9 mouse cellular contexts compared by ENCODE assay signal in the genomic region with DNA sequence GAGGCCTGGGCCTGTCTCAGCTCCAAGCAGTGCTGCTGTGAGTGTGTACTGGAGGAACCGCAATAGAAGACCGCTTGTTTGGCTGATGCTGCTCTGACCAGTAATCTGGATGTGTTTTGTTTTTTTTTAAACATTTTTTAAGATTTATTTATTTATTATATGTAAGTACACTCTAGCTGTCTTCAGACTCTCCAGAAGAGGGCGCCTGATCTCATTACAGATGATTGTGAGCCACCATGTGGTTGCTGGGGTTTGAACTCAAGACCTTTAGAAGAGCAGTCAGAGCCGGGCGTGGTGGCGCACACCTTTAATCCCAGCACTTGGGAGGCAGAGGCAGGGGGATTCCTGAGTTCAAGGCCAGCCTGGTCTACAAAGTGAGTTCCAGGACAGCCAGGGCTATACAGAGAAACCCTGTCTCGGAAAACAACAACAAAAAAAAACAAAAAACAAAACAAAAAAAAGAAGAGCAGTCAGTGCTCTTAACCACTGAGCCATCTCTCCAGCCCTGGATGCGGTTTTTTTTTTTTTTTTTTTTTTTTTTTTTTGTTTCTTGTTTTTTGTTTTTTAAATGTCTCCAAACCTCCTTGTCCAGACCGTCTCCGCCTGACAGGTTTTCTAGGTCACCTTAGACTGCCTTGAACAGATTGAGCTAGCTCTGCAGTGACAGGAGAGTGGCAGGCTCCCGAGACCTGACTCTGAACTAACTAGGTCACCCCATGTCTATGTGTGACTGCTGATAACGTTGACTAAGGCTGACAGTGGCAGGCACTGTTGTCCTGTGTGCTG. TPM values are rescaled to one million over a fixed set of nuclear protein-coding genes. Genes with fewer than 3 reads are reported as not detected.
DNase-seq lines count a peak whose midpoint lies in the region; ATAC-seq and TF ChIP-seq lines count a peak whose summit lies in the region.
"Had no signal": no experiment of that assay in that cellular context is flagged by ENCODE, and none has a peak within 500 bp of the region (broad histone marks: within the 10 kb centered on the region; RNA-seq: fewer than 3 reads in every experiment).

No protein-coding gene starts in this region.

- ATAC-seq in kidney, postnatal 0 days (replicated peaks; ENCODE audit: low FRiP score, low read depth) = no peak

- H3K27me3 ChIP-seq in kidney, postnatal 0 days (ENCODE audit: insufficient read depth, low read length) = no peaks in the 10 kb centered on the region

- H3K27ac ChIP-seq in kidney, postnatal 0 days = no peak overlapping the region

- peak; percentile 39 for DNase-seq in adrenal gland, postnatal 10 days
- DNase-seq in adrenal gland, adult 8-10 months = no peak
- DNase-seq in kidney, postnatal 0 days (ENCODE audit: low spot score) = peak; percentile 60
- DNase-seq in kidney, adult 8-10 months = no peak
- DNase-seq in B cell, adult 2 months = peak; percentile 65 to 70
- peak; percentile 78 for DNase-seq in induced T-regulatory cell, adult 2 months (ENCODE audit: low read depth)
- no peak for DNase-seq in MN1 (ENCODE audit: low spot score)
- no peak for DNase-seq in gastrocnemius, adult 8-10 months (ENCODE audit: low spot score in 2 of 2)

- H3K4me1 ChIP-seq in kidney, postnatal 0 days (replicated peaks; ENCODE audit: insufficient read depth, low read length) = no peaks in the 10 kb centered on the region

- H3K4me2 ChIP-seq in kidney, postnatal 0 days (ENCODE audit: low read length) = no peak overlapping the region

- 78% methylated on average over 12 of the region's 12 CpGs for WGBS in kidney, postnatal 0 days

- H3K9me3 ChIP-seq in kidney, postnatal 0 days (replicated peaks; ENCODE audit: low read length) = no peaks in the 10 kb centered on the region

- no peak overlapping the region for H3K9ac ChIP-seq in kidney, postnatal 0 days (ENCODE audit: low read depth, low read length)

- peaks cover 15% of the 10 kb centered on the region; the same call in 1 of the 2 replicates for H3K36me3 ChIP-seq in kidney, postnatal 0 days (ENCODE audit: insufficient read depth, low read length)

- H3K4me3 ChIP-seq in kidney, postnatal 0 days (replicated peaks; ENCODE audit: low read depth, low read length) = no peak overlapping the region

- peak; percentile 60 for TF ChIP-seq CTCF in kidney, postnatal 0 days (IDR thresholded peaks at IDR 0.05; ENCODE audit: low read depth)

RNA-seq across cellular contexts. Expression of gene Desi1, which starts 2.4 kb away (rescaled TPM):
- total RNA-seq in adrenal gland, postnatal 10 days (2021) = 10 to 100 TPM; 51.9 to 60.3 TPM
- total RNA-seq in adrenal gland, adult 8-10 months (2022) = 100 to 1,000 TPM in 2 of 4 experiments, 10 to 100 TPM in 2; 50.8 to 137 (median 93.4) TPM
- 21.1 and 23.3 TPM in 2 replicates for polyA plus RNA-seq in kidney, postnatal 0 days (2015; fragmentation: Nextera tagmentation; extraction: Ambion mirVana)
- 10 to 100 TPM; 14.9 to 18.4 (median 17.5) TPM for total RNA-seq in gastrocnemius, adult 8-10 months (2022)

RNA-seq across cellular contexts. Expression of gene Snu13, which starts 11.3 kb away (rescaled TPM):
- total RNA-seq in adrenal gland, postnatal 10 days (2021) = 10 to 100 TPM; 76.1 to 84.1 TPM
- total RNA-seq in adrenal gland, adult 8-10 months (2022) = 10 to 100 TPM; 77.0 to 94.9 (median 88.2) TPM
- polyA plus RNA-seq in kidney, postnatal 0 days (2015; fragmentation: Nextera tagmentation; extraction: Ambion mirVana) = 215 and 225 TPM in 2 replicates
- total RNA-seq in gastrocnemius, adult 8-10 months (2022) = 10 to 100 TPM; 44.8 to 55.5 (median 51.4) TPM

RNA-seq across cellular contexts. Expression of gene 4930407I10Rik, which starts 22.9 kb away (rescaled TPM):
- not detected for total RNA-seq in adrenal gland, postnatal 10 days (2021)
- not detected for total RNA-seq in adrenal gland, adult 8-10 months (2022)
- not detected in 2 replicates for polyA plus RNA-seq in kidney, postnatal 0 days (2015; fragmentation: Nextera tagmentation; extraction: Ambion mirVana)
- not detected for total RNA-seq in gastrocnemius, adult 8-10 months (2022)
- total RNA-seq: layer of hippocampus, postnatal 14 days had no signal

RNA-seq across cellular contexts. Expression of gene Mei1, which starts 33.7 kb away (rescaled TPM):
- 1 to 10 TPM in 1 of 2 experiments, under 1 TPM in 1; 0.93 to 2.0 TPM for total RNA-seq in adrenal gland, postnatal 10 days (2021)
- 1 to 10 TPM in 3 of 4 experiments, under 1 TPM in 1; 0.74 to 4.1 (median 2.4) TPM for total RNA-seq in adrenal gland, adult 8-10 months (2022)
- polyA plus RNA-seq in kidney, postnatal 0 days (2015; fragmentation: Nextera tagmentation; extraction: Ambion mirVana) = 0.09 TPM in 1 of 2 replicates, not detected in the other
- total RNA-seq in gastrocnemius, adult 8-10 months (2022) = not detected

RNA-seq across cellular contexts. Expression of gene Xrcc6, which starts 48.5 kb away (rescaled TPM):
- total RNA-seq in adrenal gland, postnatal 10 days (2021) = 100 to 1,000 TPM; 122 to 139 TPM
- 10 to 100 TPM; 64.2 to 93.2 (median 75.4) TPM for total RNA-seq in adrenal gland, adult 8-10 months (2022)
- polyA plus RNA-seq in kidney, postnatal 0 days (2015; fragmentation: Nextera tagmentation; extraction: Ambion mirVana) = 45.2 and 53.6 TPM in 2 replicates
- 10 to 100 TPM; 20.6 to 24.5 (median 24.2) TPM for total RNA-seq in gastrocnemius, adult 8-10 months (2022)

Comparison
In these comparisons a context has a peak if more than half of its experiments do, and no peak if none do; other contexts are left out.
1. DNase-seq: peak in adrenal gland, postnatal 10 days (single experiment), kidney, postnatal 0 days (single experiment), B cell, adult 2 months (2 of 2) and induced T-regulatory cell, adult 2 months (single experiment); none in adrenal gland, adult 8-10 months (single experiment), kidney, adult 8-10 months (0 of 2), MN1 (single experiment) and gastrocnemius, adult 8-10 months (0 of 2).